Mouse (Mus musculus) skeletal muscle tissue, adult 2 months (tissue): ENCODE data around the gene Hist1h3g.

Experiments
- DNase-seq: peaks from one replicate; pipeline ENCODE4 v3.0.0-alpha.2; 2012; ENCODE audit warnings: low read depth, low spot score

Hist1h3g gene

GRCm38 (mm10) chr13:23576906-23577639 is 41.9 kb downstream of the Hist1h3g start:
- no peak for DNase-seq

- no peak for DNase-seq
Observed at GRCm38 (mm10) chr13:23577835-23578234, 42.6 kb downstream of the Hist1h3g start.

- peak; percentile 96 for DNase-seq
Observed at GRCm38 (mm10) chr13:23581408-23582218, 46.4 kb downstream of the Hist1h3g start, which contains the start of gene Hist1h4d. Hist1h4d (plus strand) TSS chr13:23581598.

GRCm38 (mm10) chr13:23582219-23583056 is 47.2 kb downstream of the Hist1h3g start:
- no peak for DNase-seq

DNA sequence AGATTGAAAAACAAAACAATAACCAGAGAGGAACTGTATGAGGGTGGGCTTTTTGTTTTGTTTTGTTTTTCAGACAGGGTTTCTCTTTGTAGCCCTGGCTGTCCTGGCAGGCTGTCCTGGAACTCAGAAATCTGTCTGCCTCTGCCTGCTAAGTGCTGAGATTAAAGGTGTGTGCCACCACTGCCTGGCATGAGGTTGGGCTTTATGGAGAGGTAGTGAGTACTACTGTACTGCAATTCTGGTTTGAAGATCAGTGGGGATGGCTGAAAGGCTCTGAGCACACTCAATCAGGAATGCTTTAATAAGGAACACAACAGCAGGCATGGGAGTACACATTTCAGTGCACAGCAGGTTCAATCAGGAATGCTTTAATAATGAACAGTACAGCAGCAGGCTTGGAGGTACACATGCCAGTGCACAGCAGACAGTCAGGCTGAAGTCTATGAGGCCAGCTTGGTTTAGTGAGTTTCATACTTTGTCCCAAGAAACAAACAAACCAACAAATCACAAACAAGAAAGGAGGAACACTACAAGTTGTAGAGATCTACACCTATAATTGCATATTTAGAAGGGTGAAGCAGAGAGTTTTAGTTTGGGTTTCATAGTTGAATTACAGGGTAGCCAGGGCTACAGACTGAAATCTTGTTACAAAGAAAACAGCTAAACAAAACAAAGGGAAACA is 48.3 kb downstream of the Hist1h3g start:
- no peak for DNase-seq

DNA sequence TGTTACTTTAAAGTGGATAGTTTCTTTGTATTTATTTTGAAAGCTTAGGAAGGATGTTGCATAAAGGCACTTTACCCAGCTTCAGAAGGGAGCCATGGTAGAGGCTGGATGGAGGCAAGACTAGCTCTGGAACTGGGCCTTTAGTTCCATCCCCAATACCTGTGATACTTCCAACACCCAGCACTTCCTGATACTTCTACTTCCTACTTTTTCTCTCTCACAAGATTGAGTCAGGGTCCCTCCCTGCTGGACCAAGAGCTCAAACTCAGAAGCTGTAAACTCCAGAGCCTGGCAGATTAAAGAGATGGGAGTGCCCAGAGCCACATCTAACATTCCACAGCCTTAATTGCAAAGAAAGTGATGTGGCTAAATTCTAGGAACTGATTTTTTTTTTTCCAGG is 49.1 kb downstream of the Hist1h3g start:
- DNase-seq: no peak

DNA sequence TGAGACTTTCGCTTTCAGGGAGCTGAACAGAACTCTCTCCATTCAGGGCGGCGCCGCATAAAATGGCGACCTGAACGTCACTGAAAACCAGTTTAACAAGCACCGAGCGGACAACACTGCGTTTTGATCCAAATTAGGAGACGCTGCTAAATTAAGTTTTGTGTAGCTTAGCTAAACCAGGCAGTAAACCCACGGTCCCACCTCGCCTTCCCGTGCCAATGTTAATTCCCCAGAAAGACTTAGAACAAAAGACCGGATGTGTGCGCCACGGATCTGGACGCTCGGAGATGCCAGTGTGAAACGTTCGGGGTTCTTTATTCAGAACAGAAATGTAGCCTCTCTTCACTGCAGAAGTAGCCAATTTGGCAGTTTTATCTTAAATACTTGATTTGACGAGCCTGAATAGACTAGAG is 49.8 kb downstream of the Hist1h3g start:
- peak; percentile 52 for DNase-seq
